Mouse (Mus musculus): ENCODE measurements around the gene Fat1. TPM values are rescaled to one million over a fixed set of nuclear protein-coding genes. Genes with fewer than 3 reads are reported as not detected.

Gene Fat1
- total and polyA plus RNA-seq, 2 experiments from 2014 or later = 9.2 to 122 TPM

GRCm38 (mm10) chr8:44948597-44948996 lies 13.3 kb downstream of the Fat1 start:
- no peak for ATAC-seq (ENCODE audit: low FRiP score)
- H3K9ac ChIP-seq (replicated peaks; ENCODE audit: low read length, poor library complexity, severe bottlenecking) = no peak overlapping the region
- H3K9me3 ChIP-seq (ENCODE audit: low read length) = peaks cover 5% of the 10 kb centered on the region; the same call in 1 of the 2 replicates
- 73% methylated on average over 9 of the region's 9 CpGs for WGBS
- H3K27me3 ChIP-seq (ENCODE audit: insufficient read depth, low read length) = no peaks in the 10 kb centered on the region
- H3K4me1 ChIP-seq (ENCODE audit: insufficient read depth, low read length) = no peaks in the 10 kb centered on the region
- no peak for DNase-seq (ENCODE audit: low spot score)
- H3K4me3 ChIP-seq (ENCODE audit: low read depth, low read length) = no peak overlapping the region
- H3K36me3 ChIP-seq (ENCODE audit: insufficient read depth, low read length) = peaks cover 35% of the 10 kb centered on the region
- H3K27ac ChIP-seq (ENCODE audit: low read depth, low read length) = no peak overlapping the region
- H3K4me2 ChIP-seq (ENCODE audit: low read depth, low read length, poor library complexity, severe bottlenecking) = no peak overlapping the region
- TF ChIP-seq CTCF (IDR thresholded peaks at IDR 0.05) = no peak

- no peak for TF ChIP-seq CTCF (IDR thresholded peaks at IDR 0.05)
- 36% methylated on average over 10 of the region's 10 CpGs for WGBS
- no peak for DNase-seq (ENCODE audit: low spot score)
Measured at GRCm38 (mm10) chr8:44960455-44960854, 25.2 kb downstream of the Fat1 start.

GRCm38 (mm10) chr8:44960906-44961305 lies 25.7 kb downstream of the Fat1 start:
- no peaks in the 10 kb centered on the region for H3K27me3 ChIP-seq (ENCODE audit: insufficient read depth, low read length)
- H3K27ac ChIP-seq (ENCODE audit: low read depth, low read length) = no peak overlapping the region
- DNase-seq (ENCODE audit: low spot score) (no peak), ATAC-seq (ENCODE audit: low FRiP score) (no peak)
- 48% methylated on average over 5 of the region's 5 CpGs for WGBS
- H3K9ac ChIP-seq (replicated peaks; ENCODE audit: low read length, poor library complexity, severe bottlenecking) = no peak overlapping the region
- H3K9me3 ChIP-seq (ENCODE audit: low read length) = no peaks in the 10 kb centered on the region
- no peaks in the 10 kb centered on the region for H3K36me3 ChIP-seq (ENCODE audit: insufficient read depth, low read length)
- no peaks in the 10 kb centered on the region for H3K4me1 ChIP-seq (ENCODE audit: insufficient read depth, low read length)
- no peak for TF ChIP-seq CTCF (IDR thresholded peaks at IDR 0.05)
- no peak overlapping the region for H3K4me2 ChIP-seq (ENCODE audit: low read depth, low read length, poor library complexity, severe bottlenecking)
- H3K4me3 ChIP-seq (ENCODE audit: low read depth, low read length) = no peak overlapping the region

More at GRCm38 (mm10) chr8:44960455-44960854, 25.2 kb downstream of the Fat1 start:
- no peak overlapping the region for H3K9ac ChIP-seq (replicated peaks; ENCODE audit: low read length, poor library complexity, severe bottlenecking)
- no peaks in the 10 kb centered on the region for H3K4me1 ChIP-seq (ENCODE audit: insufficient read depth, low read length)
- no peak overlapping the region for H3K4me3 ChIP-seq (ENCODE audit: low read depth, low read length)
- ATAC-seq (ENCODE audit: low FRiP score) = no peak
- no peaks in the 10 kb centered on the region for H3K9me3 ChIP-seq (ENCODE audit: low read length)
- no peak overlapping the region for H3K27ac ChIP-seq (ENCODE audit: low read depth, low read length)
- no peaks in the 10 kb centered on the region for H3K27me3 ChIP-seq (ENCODE audit: insufficient read depth, low read length)
- no peak overlapping the region for H3K4me2 ChIP-seq (ENCODE audit: low read depth, low read length, poor library complexity, severe bottlenecking)
- no peaks in the 10 kb centered on the region for H3K36me3 ChIP-seq (ENCODE audit: insufficient read depth, low read length)

GRCm38 (mm10) chr8:44961492-44961891 lies 26.2 kb downstream of the Fat1 start:
- no peak overlapping the region for H3K9ac ChIP-seq (replicated peaks; ENCODE audit: low read length, poor library complexity, severe bottlenecking)
- no peak overlapping the region for H3K4me2 ChIP-seq (ENCODE audit: low read depth, low read length, poor library complexity, severe bottlenecking)
- 70% methylated on average over 6 of the region's 6 CpGs for WGBS
- no peaks in the 10 kb centered on the region for H3K9me3 ChIP-seq (ENCODE audit: low read length)
- TF ChIP-seq CTCF (IDR thresholded peaks at IDR 0.05) = no peak
- H3K27me3 ChIP-seq (ENCODE audit: insufficient read depth, low read length) = no peaks in the 10 kb centered on the region
- no peak overlapping the region for H3K27ac ChIP-seq (ENCODE audit: low read depth, low read length)
- no peaks in the 10 kb centered on the region for H3K4me1 ChIP-seq (ENCODE audit: insufficient read depth, low read length)
- no peak for DNase-seq (ENCODE audit: low spot score)
- H3K36me3 ChIP-seq (ENCODE audit: insufficient read depth, low read length) = no peaks in the 10 kb centered on the region
- H3K4me3 ChIP-seq (ENCODE audit: low read depth, low read length) = no peak overlapping the region
- ATAC-seq (ENCODE audit: low FRiP score) = no peak

GRCm38 (mm10) chr8:44962572-44963231 lies 27.5 kb downstream of the Fat1 start:
- ATAC-seq (ENCODE audit: low FRiP score) = no peak
- H3K36me3 ChIP-seq (ENCODE audit: insufficient read depth, low read length) = no peaks in the 10 kb centered on the region
- H3K4me3 ChIP-seq (ENCODE audit: low read depth, low read length) = no peak overlapping the region
- H3K9me3 ChIP-seq (ENCODE audit: low read length) = no peaks in the 10 kb centered on the region
- H3K4me2 ChIP-seq (ENCODE audit: low read depth, low read length, poor library complexity, severe bottlenecking) = no peak overlapping the region
- H3K27ac ChIP-seq (ENCODE audit: low read depth, low read length) = no peak overlapping the region
- H3K9ac ChIP-seq (replicated peaks; ENCODE audit: low read length, poor library complexity, severe bottlenecking) = no peak overlapping the region
- no peaks in the 10 kb centered on the region for H3K4me1 ChIP-seq (ENCODE audit: insufficient read depth, low read length)
- WGBS = 46% methylated on average over 12 of the region's 12 CpGs
- no peak for DNase-seq (ENCODE audit: low spot score)
- no peak for TF ChIP-seq CTCF (IDR thresholded peaks at IDR 0.05)
- no peaks in the 10 kb centered on the region for H3K27me3 ChIP-seq (ENCODE audit: insufficient read depth, low read length)

GRCm38 (mm10) chr8:44967521-44968039 lies 32.3 kb downstream of the Fat1 start:
- H3K4me2 ChIP-seq (ENCODE audit: low read depth, low read length, poor library complexity, severe bottlenecking) = no peak overlapping the region
- H3K4me1 ChIP-seq (ENCODE audit: insufficient read depth, low read length) = peaks cover 6% of the 10 kb centered on the region; the same call in 1 of the 2 replicates
- H3K9ac ChIP-seq (replicated peaks; ENCODE audit: low read length, poor library complexity, severe bottlenecking) = no peak overlapping the region
- H3K27ac ChIP-seq (ENCODE audit: low read depth, low read length) = no peak overlapping the region
- no peaks in the 10 kb centered on the region for H3K9me3 ChIP-seq (ENCODE audit: low read length)
- no peaks in the 10 kb centered on the region for H3K36me3 ChIP-seq (ENCODE audit: insufficient read depth, low read length)
- no peak for TF ChIP-seq CTCF (IDR thresholded peaks at IDR 0.05)
- no peaks in the 10 kb centered on the region for H3K27me3 ChIP-seq (ENCODE audit: insufficient read depth, low read length)
- no peak for DNase-seq (ENCODE audit: low spot score)
- 93% methylated on average over 8 of the region's 8 CpGs for WGBS
- H3K4me3 ChIP-seq (ENCODE audit: low read depth, low read length) = no peak overlapping the region
- no peak for ATAC-seq (ENCODE audit: low FRiP score)

Measured in midbrain, postnatal 0 days (tissue).